Mouse (Mus musculus) liver, embryonic 11.5 days (tissue): ENCODE measurements around the gene Cep295nl. TPM values are rescaled to one million over a fixed set of nuclear protein-coding genes. Genes with fewer than 3 reads are reported as not detected.

ENCODE experiments used
- ATAC-seq: fragments of 200-750 bp; cut with Nextera tagmentation; replicated peaks from 2 replicates; pipeline ENCODE4 v1.8.0; 2017; ENCODE audit warnings: moderate number of reproducible peaks, mild to moderate bottlenecking, moderate TSS enrichment, moderate library complexity; ENCODE audit not compliant: low FRiP score
- DNase-seq: peaks from one replicate; pipeline ENCODE4 v3.0.0-alpha.2; 2017; ENCODE audit warnings: low spot score
- H3K27ac ChIP-seq: fragments of 300-500 bp; sonication (generic); 2 replicates; pipeline ENCODE4 v1.5.1; 2014; ENCODE audit warnings: mild to moderate bottlenecking, low read depth, low read length, control low read depth
- H3K27me3 ChIP-seq: fragments of 300-500 bp; sonication (generic); replicated peaks from 2 replicates; pipeline ENCODE4 v1.6.1; 2014; ENCODE audit warnings: low read length, mixed read lengths; ENCODE audit not compliant: control insufficient read depth, insufficient read depth
- H3K36me3 ChIP-seq: fragments of 300-500 bp; sonication (generic); 2 replicates; pipeline ENCODE4 v1.6.1; 2014; ENCODE audit warnings: mild to moderate bottlenecking, low read length, moderate library complexity, mixed read lengths; ENCODE audit not compliant: control insufficient read depth, insufficient read depth
- H3K4me1 ChIP-seq: fragments of 300-500 bp; sonication (generic); replicated peaks from 2 replicates; pipeline ENCODE4 v1.6.1; 2014; ENCODE audit warnings: low read length, mixed read lengths; ENCODE audit not compliant: control insufficient read depth, insufficient read depth
- H3K4me2 ChIP-seq: fragments of 300-500 bp; sonication (generic); 2 replicates; pipeline ENCODE4 v1.6.1; 2014; ENCODE audit warnings: mild to moderate bottlenecking, control low read depth, moderate library complexity
- H3K4me3 ChIP-seq: fragments of 300-500 bp; sonication (generic); 2 replicates; pipeline ENCODE4 v1.5.1; 2014; ENCODE audit warnings: low read depth, low read length, control low read depth
- H3K9ac ChIP-seq: fragments of 300-500 bp; sonication (generic); 2 replicates; pipeline ENCODE4 v1.6.1; 2014; ENCODE audit warnings: low read depth, low read length, control low read depth
- H3K9me3 ChIP-seq: fragments of 300-500 bp; sonication (generic); 2 replicates; pipeline ENCODE4 v1.6.1; 2016; ENCODE audit warnings: low read length, inconsistent platforms, mixed read lengths; ENCODE audit not compliant: control insufficient read depth
- WGBS: fragments of 180-500 bp; shearing (Covaris S2); extraction: QIAGEN DNeasy Blood & Tissue Kit; methylation state at CpG from one replicate; pipeline ENCODE4 v1.1.7; 2014; 5-methylcytosine and 5-hydroxymethylcytosine counted together
- polyA plus RNA-seq: library from polyadenylated mRNA; unstranded; fragments of >200 nt; fragmentation: Nextera tagmentation; extraction: Ambion mirVana; gene quantifications from 2 replicates; pipeline ENCODE4 v1.2.1, GENCODE M21; 2014

Cep295nl gene
- polyA plus RNA-seq, 1 experiment from 2014 or later = not detected

DNA sequence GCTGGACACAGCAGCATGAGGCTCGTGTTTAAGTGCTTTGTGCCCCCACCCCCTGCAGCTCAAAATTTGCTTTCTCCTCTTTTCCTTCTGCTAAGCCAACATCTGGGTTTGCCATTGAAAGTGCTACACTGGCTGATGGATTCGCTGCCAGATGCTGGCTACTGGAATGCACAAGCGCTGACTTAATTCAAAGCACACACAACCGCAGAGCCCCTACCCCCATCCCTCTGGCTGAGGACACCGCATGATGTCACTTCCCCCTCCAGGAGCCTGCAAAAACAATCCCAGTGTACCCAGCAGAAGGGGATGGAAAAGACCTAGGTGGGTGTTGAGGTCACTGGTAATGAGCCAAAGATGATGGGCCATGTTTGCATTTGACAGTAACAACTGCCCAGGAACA is 17.8 kb downstream of the Cep295nl start:
- no peak overlapping the region for H3K4me3 ChIP-seq
- no peaks in the 10 kb centered on the region for H3K9me3 ChIP-seq
- no peak overlapping the region for H3K4me2 ChIP-seq
- H3K27ac ChIP-seq = no peak overlapping the region
- no peaks in the 10 kb centered on the region for H3K27me3 ChIP-seq
- H3K9ac ChIP-seq = no peak overlapping the region
- DNase-seq (no peak), ATAC-seq (no peak)
- 0 out of 2 replicates have a peak, but pooled peaks cover 2% of the 10 kb centered on the region for H3K36me3 ChIP-seq
- 41% methylated on average over 5 of the region's 5 CpGs for WGBS
- peaks cover 3% of the 10 kb centered on the region for H3K4me1 ChIP-seq

- H3K27ac ChIP-seq = no peak overlapping the region
- ATAC-seq = no peak
Observed at GRCm38 (mm10) chr11:118323974-118324373, 18.3 kb downstream of the Cep295nl start.

GRCm38 (mm10) chr11:118322647-118323046 is 19.7 kb downstream of the Cep295nl start:
- Histone ChIP-seq H3K36me3 (0 out of 2 replicates have a peak, but pooled peaks cover 2% of the 10 kb centered on the region), H3K4me3 (no peak overlapping the region), H3K27ac (no peak overlapping the region), H3K4me1 (peaks cover 3% of the 10 kb centered on the region), H3K9me3 (no peaks in the 10 kb centered on the region), H3K4me2 (no peak overlapping the region), H3K27me3 (no peaks in the 10 kb centered on the region), H3K9ac (no peak overlapping the region)
- ATAC-seq (no peak), DNase-seq (no peak)
- WGBS = 51% methylated on average over 3 of the region's 3 CpGs

More at GRCm38 (mm10) chr11:118323974-118324373, 18.3 kb downstream of the Cep295nl start:
- Histone ChIP-seq H3K4me1 (peaks cover 3% of the 10 kb centered on the region), H3K9me3 (no peaks in the 10 kb centered on the region), H3K4me2 (no peak overlapping the region), H3K27me3 (no peaks in the 10 kb centered on the region), H3K9ac (no peak overlapping the region), H3K4me3 (no peak overlapping the region), H3K36me3 (0 out of 2 replicates have a peak, but pooled peaks cover 2% of the 10 kb centered on the region)
- 26% methylated on average over 5 of the region's 5 CpGs for WGBS
- no peak for DNase-seq

DNA sequence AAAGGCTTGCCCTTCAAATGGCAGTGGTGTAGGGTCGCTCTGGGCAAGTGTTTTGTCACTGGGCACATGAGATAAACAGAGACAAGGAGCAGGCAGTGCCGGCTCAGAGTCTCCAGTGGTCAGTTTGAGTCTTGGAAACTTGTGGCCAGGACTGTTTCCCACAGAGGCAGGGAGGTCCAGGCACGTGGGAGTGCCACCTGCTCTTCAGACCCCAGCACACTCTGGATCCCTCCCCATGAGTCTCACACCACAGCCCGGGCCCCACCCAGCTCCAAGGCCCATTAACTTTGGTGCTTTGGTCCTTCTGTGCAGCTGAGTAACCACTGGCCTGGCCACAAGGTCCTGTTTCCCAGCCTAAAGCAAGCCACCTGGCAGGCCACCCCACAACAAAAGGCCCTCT is 20.3 kb downstream of the Cep295nl start:
- DNase-seq (no peak), ATAC-seq (no peak)
- WGBS = 68% methylated on average over 4 of the region's 4 CpGs
- Histone ChIP-seq H3K36me3 (0 out of 2 replicates have a peak, but pooled peaks cover 2% of the 10 kb centered on the region), H3K4me1 (no peaks in the 10 kb centered on the region; the same call in none of the 2 replicates), H3K4me3 (no peak overlapping the region), H3K27ac (no peak overlapping the region), H3K4me2 (no peak overlapping the region), H3K9me3 (no peaks in the 10 kb centered on the region), H3K27me3 (no peaks in the 10 kb centered on the region), H3K9ac (no peak overlapping the region)

GRCm38 (mm10) chr11:118321500-118321899 is 20.8 kb downstream of the Cep295nl start:
- no peaks in the 10 kb centered on the region for H3K9me3 ChIP-seq
- H3K36me3 ChIP-seq = 0 out of 2 replicates have a peak, but pooled peaks cover 2% of the 10 kb centered on the region
- DNase-seq (no peak), ATAC-seq (no peak)
- no peak overlapping the region for H3K4me3 ChIP-seq
- no peaks in the 10 kb centered on the region; the same call in none of the 2 replicates for H3K4me1 ChIP-seq
- no peak overlapping the region for H3K9ac ChIP-seq
- no peak overlapping the region for H3K27ac ChIP-seq
- H3K27me3 ChIP-seq = no peaks in the 10 kb centered on the region
- 82% methylated on average over 7 of the region's 7 CpGs for WGBS
- H3K4me2 ChIP-seq = no peak overlapping the region

- Histone ChIP-seq H3K9ac (no peak overlapping the region), H3K4me1 (no peaks in the 10 kb centered on the region), H3K4me2 (no peak overlapping the region), H3K9me3 (no peaks in the 10 kb centered on the region), H3K4me3 (no peak overlapping the region), H3K36me3 (0 out of 2 replicates have a peak, but pooled peaks cover 2% of the 10 kb centered on the region), H3K27me3 (no peaks in the 10 kb centered on the region), H3K27ac (no peak overlapping the region)
- DNase-seq (no peak), ATAC-seq (no peak)
- 52% methylated on average over 5 of the region's 5 CpGs for WGBS
Observed at GRCm38 (mm10) chr11:118318678-118319077, 23.6 kb downstream of the Cep295nl start.

GRCm38 (mm10) chr11:118317129-118317528 is 25.2 kb downstream of the Cep295nl start:
- H3K4me2 ChIP-seq = no peak overlapping the region
- ATAC-seq (no peak), DNase-seq (no peak)
- WGBS = 15% methylated on average over 7 of the region's 7 CpGs
- H3K27me3 ChIP-seq = no peaks in the 10 kb centered on the region
- no peak overlapping the region for H3K9ac ChIP-seq
- H3K36me3 ChIP-seq = 0 out of 2 replicates have a peak, but pooled peaks cover 2% of the 10 kb centered on the region
- no peak overlapping the region for H3K4me3 ChIP-seq
- no peaks in the 10 kb centered on the region for H3K9me3 ChIP-seq
- H3K27ac ChIP-seq = no peak overlapping the region
- no peaks in the 10 kb centered on the region for H3K4me1 ChIP-seq

DNA sequence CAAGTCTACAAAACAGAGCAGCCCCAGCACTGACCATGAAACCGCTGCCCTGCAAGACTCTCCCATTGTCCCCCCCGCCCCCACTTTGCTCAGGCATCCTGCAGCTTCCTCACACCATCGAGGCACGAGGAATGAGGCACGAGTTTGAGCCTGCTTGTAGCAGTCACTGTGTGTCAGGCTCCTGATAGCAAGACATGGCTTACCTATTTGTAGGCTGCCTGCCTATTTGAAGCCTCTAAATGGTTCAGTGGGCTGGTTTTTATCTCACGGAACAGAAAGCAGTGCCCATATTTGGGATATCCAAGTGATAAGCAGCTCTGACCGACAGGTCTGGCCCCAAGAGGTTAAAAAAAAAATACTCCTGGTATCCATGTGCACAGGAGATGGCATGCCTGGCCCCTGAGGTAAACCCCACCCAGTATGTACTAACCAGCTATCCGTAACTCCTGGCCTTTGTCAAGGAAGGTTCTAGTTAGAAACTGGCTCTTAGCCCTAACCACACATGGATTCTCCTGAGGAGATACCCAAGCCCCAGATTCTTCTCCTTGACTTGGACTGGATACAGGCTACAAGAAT is 26.0 kb downstream of the Cep295nl start:
- no peak overlapping the region for H3K9ac ChIP-seq
- no peak overlapping the region for H3K27ac ChIP-seq
- H3K4me3 ChIP-seq = no peak overlapping the region
- no peaks in the 10 kb centered on the region for H3K9me3 ChIP-seq
- DNase-seq (no peak), ATAC-seq (peak; percentile 53)
- H3K27me3 ChIP-seq = no peaks in the 10 kb centered on the region
- 52% methylated on average over 8 of the region's 8 CpGs for WGBS
- H3K36me3 ChIP-seq = 0 out of 2 replicates have a peak, but pooled peaks cover 2% of the 10 kb centered on the region
- H3K4me2 ChIP-seq = no peak overlapping the region
- no peaks in the 10 kb centered on the region for H3K4me1 ChIP-seq

DNA sequence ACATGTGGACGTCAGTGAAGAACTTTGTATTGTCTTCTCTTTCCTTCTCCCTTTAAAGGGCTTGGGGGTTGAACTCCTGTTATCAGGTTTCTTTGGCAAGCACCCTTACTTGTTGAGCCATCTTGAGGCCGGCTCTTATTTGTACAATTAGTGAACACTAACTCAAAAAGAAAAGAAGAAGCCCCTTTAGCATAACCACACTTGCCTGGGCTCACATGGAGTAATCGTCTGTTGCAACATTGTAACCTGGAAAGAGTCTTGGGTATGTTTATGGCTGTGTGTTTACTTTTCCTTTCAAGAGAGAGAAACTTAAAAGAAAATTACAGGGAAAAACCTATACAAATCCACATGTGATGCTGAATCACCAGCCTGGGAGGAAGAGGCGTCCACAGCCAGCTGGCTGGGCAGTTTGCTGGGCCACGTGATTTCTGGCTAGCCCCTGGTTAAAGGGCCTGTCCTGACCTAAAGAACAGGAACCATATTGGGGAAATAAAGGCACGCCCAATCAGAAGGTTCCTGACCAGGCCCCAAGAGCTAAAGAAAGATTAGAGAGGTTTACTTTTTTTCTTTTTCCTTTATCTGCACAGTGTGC is 30.1 kb downstream of the Cep295nl start:
- no peak overlapping the region for H3K9ac ChIP-seq
- no peak for DNase-seq
- 73% methylated on average over 6 of the region's 6 CpGs for WGBS
- no peak overlapping the region for H3K4me2 ChIP-seq
- H3K27me3 ChIP-seq = no peaks in the 10 kb centered on the region
- H3K4me1 ChIP-seq = no peaks in the 10 kb centered on the region
- H3K36me3 ChIP-seq = peaks cover 11% of the 10 kb centered on the region
- no peaks in the 10 kb centered on the region for H3K9me3 ChIP-seq
- no peak overlapping the region for H3K27ac ChIP-seq
- ATAC-seq = no peak
- H3K4me3 ChIP-seq = no peak overlapping the region
